Mouse (Mus musculus) gastrocnemius, postnatal 36 days (tissue): ENCODE measurements at regions not wholly inside any gene's neighbourhood (a gene's known extent, or its start where the extent isn't known, plus 50 kb on each side); places are given as distances from the start of the nearest gene placed in this dataset.

ENCODE experiments used
- DNase-seq, 2 experiments: peaks; one replicate each; pipeline ENCODE4 v3.0.0; 2022
- intact Hi-C: fragments of 180-260 bp; cut with DNase I; formaldehyde crosslinking; loops from one replicate; pipeline ENCODE4 v1.15.1; 2025

- intact Hi-C loops = no loop called here
- DNase-seq = no peak
Measured at GRCm38 (mm10) chr10:17237918-17238850, 484.8 kb upstream of the Cited2 start.

- intact Hi-C loops = loop anchor here (10.0 kb wide), 1 partner anchor 477 kb away; the partner anchor contains the start of gene Cited2
- no peak for DNase-seq
Measured at GRCm38 (mm10) chr10:17248270-17248669, 474.7 kb upstream of the Cited2 start.

GRCm38 (mm10) chr10:17253040-17253439 lies 470.0 kb upstream of the Cited2 start:
- intact Hi-C loops = no loop called here
- no peak for DNase-seq

GRCm38 (mm10) chr10:17260154-17260553 lies 462.9 kb upstream of the Cited2 start:
- intact Hi-C loops = no loop called here
- no peak for DNase-seq

- DNase-seq = no peak
- intact Hi-C loops = no loop called here
Measured at GRCm38 (mm10) chr10:17260615-17261014, 462.4 kb upstream of the Cited2 start.

GRCm38 (mm10) chr10:17261192-17261824 lies 461.7 kb upstream of the Cited2 start:
- intact Hi-C loops = no loop called here
- no peak for DNase-seq

- intact Hi-C loops = no loop called here
- no peak for DNase-seq
Measured at GRCm38 (mm10) chr10:17261825-17262205, 461.2 kb upstream of the Cited2 start.

- no peak for DNase-seq
- intact Hi-C loops = no loop called here
Measured at GRCm38 (mm10) chr10:17272646-17273045, 450.4 kb upstream of the Cited2 start.

GRCm38 (mm10) chr10:17273855-17274254 lies 449.2 kb upstream of the Cited2 start:
- no peak for DNase-seq
- intact Hi-C loops = no loop called here

GRCm38 (mm10) chr10:17275214-17275613 lies 447.8 kb upstream of the Cited2 start:
- intact Hi-C loops = no loop called here

GRCm38 (mm10) chr10:17277911-17278310 lies 445.1 kb upstream of the Cited2 start:
- intact Hi-C loops = no loop called here
- no peak for DNase-seq

More at GRCm38 (mm10) chr10:17275214-17275613, 447.8 kb upstream of the Cited2 start:
- no peak for DNase-seq

GRCm38 (mm10) chr10:17284858-17285257 lies 438.2 kb upstream of the Cited2 start:
- intact Hi-C loops = no loop called here
- DNase-seq = no peak

- intact Hi-C loops = no loop called here
- no peak for DNase-seq
Measured at GRCm38 (mm10) chr10:17287141-17287540, 435.9 kb upstream of the Cited2 start.

- no peak for DNase-seq
- intact Hi-C loops = no loop called here
Measured at GRCm38 (mm10) chr10:17288231-17288630, 434.8 kb upstream of the Cited2 start.

- intact Hi-C loops = no loop called here
- DNase-seq = no peak
Measured at GRCm38 (mm10) chr10:17292331-17292730, 430.7 kb upstream of the Cited2 start.

- intact Hi-C loops = no loop called here
- DNase-seq = no peak
Measured at GRCm38 (mm10) chr10:17294440-17294839, 428.6 kb upstream of the Cited2 start.

GRCm38 (mm10) chr10:17295157-17295556 lies 427.9 kb upstream of the Cited2 start:
- no peak for DNase-seq
- intact Hi-C loops = no loop called here

- no peak for DNase-seq
- intact Hi-C loops = no loop called here
Measured at GRCm38 (mm10) chr10:17299600-17299999, 423.4 kb upstream of the Cited2 start.

- DNase-seq = no peak
- intact Hi-C loops = loop anchor here (5.0 kb wide), 1 partner anchor 451 kb away; no protein-coding TSS in a partner anchor
Measured at GRCm38 (mm10) chr10:17326724-17327123, 396.3 kb upstream of the Cited2 start.

GRCm38 (mm10) chr10:17330904-17331606 lies 392.0 kb upstream of the Cited2 start:
- intact Hi-C loops = no loop called here
- no peak for DNase-seq

- no peak for DNase-seq
Measured at GRCm38 (mm10) chr10:17331607-17332008, 391.4 kb upstream of the Cited2 start.

More at GRCm38 (mm10) chr10:17331607-17332008, 391.4 kb upstream of the Cited2 start:
- intact Hi-C loops = no loop called here
